Mouse (Mus musculus) heart, embryonic 14.5 days (tissue): ENCODE results near the gene Parm1. TPM values are rescaled to one million over a fixed set of nuclear protein-coding genes. Genes with fewer than 3 reads are reported as not detected.

ENCODE experiments used
- ATAC-seq: fragments of 200-750 bp; cut with Nextera tagmentation; 2 replicates; pipeline ENCODE4 v1.8.0; 2017; ENCODE audit warnings: low read depth, moderate TSS enrichment; ENCODE audit not compliant: insufficient number of reproducible peaks, insufficient read depth, low FRiP score
- H3K27ac ChIP-seq, 2 experiments: fragments of 200-500 bp in 1 of 2; fragments of 300-500 bp in 1 of 2; sonication (generic) in 1 of 2; replicated peaks in 1 of 2; 2 replicates each; pipeline ENCODE4 v1.5.1; 2012 to 2014; ENCODE audit warnings: low read depth in 2 of 2, low read length in 2 of 2, control low read depth in 1 of 2, mild to moderate bottlenecking in 1 of 2, mixed read lengths in 1 of 2; ENCODE audit not compliant: control insufficient read depth in 1 of 2, insufficient read depth in 1 of 2
- H3K27me3 ChIP-seq: fragments of 300-500 bp; sonication (generic); 2 replicates; pipeline ENCODE4 v1.6.1; 2014; ENCODE audit warnings: mild to moderate bottlenecking, low read length, control low read depth; ENCODE audit not compliant: control insufficient read depth, insufficient read depth
- H3K36me3 ChIP-seq: fragments of 300-500 bp; sonication (generic); 2 replicates; pipeline ENCODE4 v1.6.1; 2014; ENCODE audit warnings: mild to moderate bottlenecking, control low read depth, low read length, mixed read lengths; ENCODE audit not compliant: control insufficient read depth, insufficient read depth
- H3K4me1 ChIP-seq, 2 experiments: fragments of 200-500 bp in 1 of 2; fragments of 300-500 bp in 1 of 2; sonication (generic) in 1 of 2; 2 replicates each; pipeline ENCODE4 v1.6.1; 2012 to 2014; ENCODE audit warnings: low read length in 2 of 2, control low read depth in 1 of 2, mixed read lengths in 1 of 2; ENCODE audit not compliant: control insufficient read depth in 2 of 2, insufficient read depth in 2 of 2
- H3K4me2 ChIP-seq: fragments of 300-500 bp; sonication (generic); 2 replicates; pipeline ENCODE4 v1.6.1; 2014; ENCODE audit warnings: mild to moderate bottlenecking, low read length
- H3K4me3 ChIP-seq, 2 experiments: fragments of 200-500 bp in 1 of 2; fragments of 300-500 bp in 1 of 2; sonication (generic) in 1 of 2; 2 replicates each; pipeline ENCODE4 v1.5.1; 2012 to 2014; ENCODE audit warnings: low read length in 2 of 2, mild to moderate bottlenecking in 2 of 2, control low read depth in 1 of 2, low read depth in 1 of 2, moderate library complexity in 1 of 2; ENCODE audit not compliant: control insufficient read depth in 1 of 2, insufficient read depth in 1 of 2
- H3K9ac ChIP-seq: fragments of 300-500 bp; sonication (generic); 2 replicates; pipeline ENCODE4 v1.6.1; 2014; ENCODE audit warnings: mild to moderate bottlenecking, low read length
- H3K9me3 ChIP-seq: fragments of 300-500 bp; sonication (generic); 2 replicates; pipeline ENCODE4 v1.6.1; 2016; ENCODE audit warnings: low read length, control low read depth; ENCODE audit not compliant: control insufficient read depth
- WGBS: fragments of 180-500 bp; shearing (Covaris S2); extraction: QIAGEN DNeasy Blood & Tissue Kit; methylation state at CpG from one replicate; pipeline ENCODE4 v1.1.7; 2014; 5-methylcytosine and 5-hydroxymethylcytosine counted together
- polyA plus RNA-seq: library from polyadenylated mRNA; unstranded; fragments of >200 nt; fragmentation: Nextera tagmentation; extraction: Ambion mirVana; gene quantifications from 2 replicates; pipeline ENCODE4 v1.2.1, GENCODE M21; 2014

The Parm1 gene
- polyA plus RNA-seq, 1 experiment from 2014 or later, result 33.3 TPM

DNA sequence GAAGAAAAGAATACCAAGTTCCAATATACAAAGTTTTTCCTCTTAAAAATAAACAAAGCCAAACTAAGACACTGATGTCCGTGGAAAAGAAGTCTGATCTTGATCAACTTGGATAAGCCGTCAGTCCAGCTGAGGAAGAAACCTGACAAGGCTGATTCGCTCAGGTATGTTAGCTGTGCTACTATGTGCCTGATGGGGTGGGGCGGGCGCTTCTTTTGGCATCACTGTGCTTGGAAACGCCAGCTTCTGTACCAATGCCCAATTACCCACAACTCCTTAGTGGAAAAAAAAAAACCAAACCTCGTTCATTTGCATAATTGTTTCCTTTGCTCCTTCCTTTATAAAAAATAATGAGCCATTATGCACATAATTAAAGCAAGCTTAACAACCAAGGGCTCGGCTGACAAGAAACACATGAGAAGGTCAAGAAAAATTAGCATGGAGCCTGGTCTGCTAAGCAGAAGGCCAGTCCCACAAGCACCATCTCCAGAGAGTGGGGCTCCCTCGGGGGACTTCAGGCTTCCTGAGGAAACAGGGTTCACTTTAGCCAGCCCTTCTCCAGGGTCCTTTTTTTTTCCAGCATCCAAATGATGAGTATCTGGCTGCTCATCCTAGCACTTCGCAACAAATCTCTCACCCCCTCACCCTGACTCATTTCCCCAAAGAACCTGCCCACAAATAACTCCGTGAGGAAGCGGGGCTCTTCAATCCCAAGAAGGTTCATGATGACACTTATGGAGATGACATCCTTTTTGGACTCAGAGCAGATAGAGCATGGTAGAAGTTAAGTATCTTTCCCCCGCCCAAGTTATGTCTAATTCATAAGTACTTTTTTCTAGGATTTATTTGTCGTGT is 135.9 kb downstream of the Parm1 start:
- Histone ChIP-seq H3K27me3 (no peaks in the 10 kb centered on the region), H3K4me1 (no peaks in the 10 kb centered on the region), H3K36me3 (no peaks in the 10 kb centered on the region), H3K4me3 (no peak overlapping the region), H3K9me3 (no peaks in the 10 kb centered on the region), H3K4me2 (no peak overlapping the region), H3K27ac (no peak overlapping the region), H3K9ac (no peak overlapping the region)
- no peak for ATAC-seq
- 83% methylated on average over 14 of the region's 14 CpGs for WGBS

DNA sequence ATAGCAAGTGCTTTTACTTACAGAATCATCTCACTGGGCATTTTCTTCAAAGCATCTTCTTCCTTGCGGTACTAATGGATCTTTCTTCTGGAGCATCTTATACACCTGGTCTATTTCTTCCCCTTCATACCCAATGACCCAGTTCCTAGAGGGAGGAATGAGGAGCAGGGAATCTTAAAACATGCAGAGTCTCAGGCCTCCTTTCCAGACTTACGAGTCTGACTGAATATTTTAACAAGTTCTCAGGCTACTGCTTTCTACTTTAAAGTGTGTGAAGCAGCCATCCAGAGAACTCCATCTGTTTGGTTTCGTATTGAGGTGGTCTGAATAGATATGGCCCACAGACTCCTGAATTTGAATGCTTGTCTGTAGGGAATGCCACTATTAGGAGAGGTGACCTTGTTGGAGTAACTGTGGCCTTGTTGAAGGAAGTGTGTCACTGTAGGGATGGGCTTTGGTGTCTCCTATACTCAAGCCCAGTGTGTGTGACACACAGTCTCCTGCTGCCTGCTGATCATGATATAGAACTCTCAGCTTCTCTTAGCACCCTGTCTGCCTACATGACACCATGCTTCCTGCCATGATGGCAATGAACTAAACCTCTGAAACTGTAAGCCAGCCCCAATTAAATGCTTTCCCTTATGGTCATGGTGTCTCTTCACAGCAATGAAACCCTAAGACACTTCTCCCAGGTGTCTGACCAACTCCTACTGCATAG is 137.1 kb downstream of the Parm1 start:
- no peak overlapping the region for H3K4me3 ChIP-seq
- H3K4me1 ChIP-seq, result no peaks in the 10 kb centered on the region
- H3K36me3 ChIP-seq, result no peaks in the 10 kb centered on the region
- H3K27ac ChIP-seq, result no peak overlapping the region
- no peak for ATAC-seq
- H3K9me3 ChIP-seq, result no peaks in the 10 kb centered on the region
- WGBS, result 90% methylated on average over 3 of the region's 3 CpGs
- H3K27me3 ChIP-seq, result no peaks in the 10 kb centered on the region
- H3K9ac ChIP-seq, result no peak overlapping the region
- no peak overlapping the region for H3K4me2 ChIP-seq

DNA sequence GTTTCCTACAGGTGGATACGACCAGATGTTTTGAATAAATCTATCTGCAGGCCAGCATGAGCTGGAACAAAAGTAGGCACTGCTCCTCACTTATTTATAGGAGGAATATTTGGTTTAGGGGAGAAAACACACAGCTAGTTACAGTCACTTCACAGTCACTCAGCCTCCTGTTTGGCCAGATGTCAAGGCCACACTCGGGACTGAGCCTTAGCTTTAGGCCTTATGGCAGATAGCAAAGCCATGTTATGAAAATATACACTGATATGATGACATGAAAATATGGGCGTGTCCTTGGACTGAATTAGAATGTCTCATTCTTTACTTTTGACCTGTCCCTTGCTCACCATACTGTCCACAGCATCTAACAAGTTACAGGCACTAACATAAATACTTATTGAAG is 137.8 kb downstream of the Parm1 start:
- Histone ChIP-seq H3K4me3 (no peak overlapping the region), H3K9me3 (no peaks in the 10 kb centered on the region), H3K9ac (no peak overlapping the region), H3K27ac (no peak overlapping the region), H3K4me1 (no peaks in the 10 kb centered on the region), H3K4me2 (no peak overlapping the region), H3K36me3 (no peaks in the 10 kb centered on the region), H3K27me3 (no peaks in the 10 kb centered on the region)
- 53% methylated on average over 3 of the region's 3 CpGs for WGBS
- no peak for ATAC-seq

DNA sequence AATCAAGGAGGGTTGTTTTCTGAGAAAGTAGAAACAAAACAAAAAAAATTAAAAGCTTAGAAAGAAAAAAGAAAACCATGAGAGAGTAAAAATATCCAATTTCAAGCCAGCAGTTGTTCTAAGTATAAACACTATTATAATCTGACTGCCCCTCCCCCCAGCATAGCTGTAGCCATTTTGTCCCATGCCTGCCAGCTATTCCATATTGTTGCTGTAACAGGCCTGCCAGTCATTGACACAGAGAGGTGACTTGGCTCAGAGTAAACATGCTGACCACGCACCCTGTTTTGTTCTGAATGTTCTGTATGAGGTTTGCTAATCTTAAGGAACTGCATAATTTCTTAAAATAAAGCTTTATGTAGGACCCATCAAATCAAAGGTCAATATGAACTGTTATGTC is 145.3 kb downstream of the Parm1 start:
- no peak for ATAC-seq
- WGBS, result 87% methylated on average over 1 of the region's 1 CpGs
- Histone ChIP-seq H3K4me3 (no peak overlapping the region), H3K27me3 (no peaks in the 10 kb centered on the region), H3K27ac (no peak overlapping the region), H3K36me3 (no peaks in the 10 kb centered on the region), H3K9me3 (no peaks in the 10 kb centered on the region), H3K4me1 (no peaks in the 10 kb centered on the region; a peak in 1 of 4 replicates), H3K4me2 (no peak overlapping the region), H3K9ac (no peak overlapping the region)

DNA sequence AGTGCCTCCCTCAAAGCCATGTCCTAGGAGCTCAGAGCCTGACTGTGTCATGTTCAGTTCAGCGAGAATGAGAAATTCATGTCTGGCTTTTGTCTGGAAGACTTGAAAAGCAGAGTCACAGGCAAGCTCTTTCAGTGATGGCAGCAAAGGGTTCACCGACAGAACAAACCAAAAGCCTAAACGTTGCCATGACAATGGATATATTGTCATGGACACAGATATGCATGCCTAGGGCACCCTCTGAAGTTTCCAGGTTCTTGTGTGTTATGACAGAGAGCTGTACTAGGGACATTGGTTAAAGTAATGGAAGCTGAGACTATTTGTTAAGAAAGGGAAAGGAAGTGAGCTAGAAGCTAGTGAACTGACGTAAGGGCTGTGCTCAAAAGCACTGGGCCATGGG is 149.7 kb downstream of the Parm1 start:
- Histone ChIP-seq H3K27ac (no peak overlapping the region), H3K4me1 (peaks cover 0 to 2% of the 10 kb centered on the region in 2 experiments; a peak in 1 of 4 replicates), H3K9ac (no peak overlapping the region), H3K27me3 (no peaks in the 10 kb centered on the region), H3K9me3 (no peaks in the 10 kb centered on the region), H3K4me3 (no peak overlapping the region), H3K4me2 (no peak overlapping the region), H3K36me3 (no peaks in the 10 kb centered on the region)
- ATAC-seq, result no peak
- WGBS, result 64% methylated on average over 4 of the region's 4 CpGs

DNA sequence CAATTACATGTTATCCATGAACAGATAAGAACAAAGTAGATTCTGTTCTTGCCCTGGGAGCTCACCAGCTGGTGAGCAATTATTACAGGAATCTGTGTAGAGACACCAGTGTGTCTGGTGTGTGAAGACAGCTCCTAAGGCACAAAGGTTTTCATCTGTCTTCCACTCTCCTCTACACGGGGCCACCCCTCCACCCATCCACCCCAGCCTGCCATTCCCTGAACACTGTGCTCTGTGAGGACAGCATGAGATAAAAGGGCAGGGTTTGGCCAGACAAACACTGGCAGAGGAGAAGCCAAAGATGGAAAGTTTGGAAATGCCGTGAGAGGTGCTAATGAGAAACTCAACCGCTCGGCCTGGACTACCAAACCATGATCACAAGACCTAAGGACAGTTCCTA is 151.8 kb downstream of the Parm1 start:
- Histone ChIP-seq H3K4me3 (no peak overlapping the region), H3K9me3 (no peaks in the 10 kb centered on the region), H3K9ac (no peak overlapping the region), H3K4me1 (peaks cover 0 to 2% of the 10 kb centered on the region in 2 experiments; a peak in 1 of 4 replicates), H3K4me2 (no peak overlapping the region), H3K27me3 (no peaks in the 10 kb centered on the region), H3K27ac (no peak overlapping the region), H3K36me3 (no peaks in the 10 kb centered on the region)
- 58% methylated on average over 4 of the region's 4 CpGs for WGBS
- no peak for ATAC-seq
